Mouse (Mus musculus): Measurements from ENCODE around the gene Obsl1. TPM values are rescaled to one million over a fixed set of nuclear protein-coding genes. Genes with fewer than 3 reads are reported as not detected.

The Obsl1 gene
- polyA plus RNA-seq, 1 experiment from 2014 or later, result 6.3 TPM

GRCm38 (mm10) chr1:75446656-75447055 lies 59.6 kb downstream of the Obsl1 start:
- Histone ChIP-seq H3K36me3 (ENCODE audit: control insufficient read depth, insufficient read depth) (no peaks in the 10 kb centered on the region), H3K9me3 (replicated peaks; ENCODE audit: control insufficient read depth, low read length) (no peaks in the 10 kb centered on the region), H3K4me3 (ENCODE audit: low read depth, low read length) (peak overlapping the region; percentile 26; the same call in 1 of the 2 replicates), H3K4me2 (ENCODE audit: low read depth, low read length) (peak overlapping the region; percentile 58), H3K9ac (ENCODE audit: low read depth, low read length) (no peak overlapping the region), H3K4me1 (ENCODE audit: control insufficient read depth, low read depth, low read length) (peaks cover 64% of the 10 kb centered on the region), H3K27me3 (ENCODE audit: control insufficient read depth, insufficient read depth, low read depth, low read length) (peaks cover 56% of the 10 kb centered on the region), H3K27ac (ENCODE audit: low read length) (no peak overlapping the region; the same call in 1 of the 2 replicates)
- ATAC-seq (ENCODE audit: low read depth), result no peak
- WGBS (ENCODE audit: insufficient replicate concordance), result 2% methylated on average over 19 of the region's 20 CpGs

GRCm38 (mm10) chr1:75445751-75446611 lies 60.3 kb downstream of the Obsl1 start:
- peaks cover 50% of the 10 kb centered on the region for H3K27me3 ChIP-seq (ENCODE audit: control insufficient read depth, insufficient read depth, low read depth, low read length)
- no peaks in the 10 kb centered on the region for H3K9me3 ChIP-seq (replicated peaks; ENCODE audit: control insufficient read depth, low read length)
- 2% methylated on average over 22 of the region's 22 CpGs for WGBS (ENCODE audit: insufficient replicate concordance)

GRCm38 (mm10) chr1:75445141-75445701 lies 61.0 kb downstream of the Obsl1 start:
- Histone ChIP-seq H3K27ac (ENCODE audit: low read length) (no peak overlapping the region; the same call in 1 of the 2 replicates), H3K4me3 (ENCODE audit: low read depth, low read length) (no peak overlapping the region; the same call in 1 of the 2 replicates), H3K4me1 (ENCODE audit: control insufficient read depth, low read depth, low read length) (peaks cover 56% of the 10 kb centered on the region), H3K9ac (ENCODE audit: low read depth, low read length) (no peak overlapping the region), H3K27me3 (ENCODE audit: control insufficient read depth, insufficient read depth, low read depth, low read length) (peaks cover 42% of the 10 kb centered on the region), H3K9me3 (replicated peaks; ENCODE audit: control insufficient read depth, low read length) (no peaks in the 10 kb centered on the region), H3K4me2 (ENCODE audit: low read depth, low read length) (peak overlapping the region; percentile 58), H3K36me3 (ENCODE audit: control insufficient read depth, insufficient read depth) (no peaks in the 10 kb centered on the region; the same call in 1 of the 2 replicates)
- WGBS (ENCODE audit: insufficient replicate concordance), result 9% methylated on average over 9 of the region's 9 CpGs
- ATAC-seq (ENCODE audit: low read depth), result peak; percentile 58

More at GRCm38 (mm10) chr1:75445751-75446611, 60.3 kb downstream of the Obsl1 start:
- ATAC-seq (ENCODE audit: low read depth), result peak; percentile 63
- Histone ChIP-seq H3K4me2 (ENCODE audit: low read depth, low read length) (peak overlapping the region; percentile 58), H3K4me3 (ENCODE audit: low read depth, low read length) (peak overlapping the region; percentile 26; the same call in 1 of the 2 replicates), H3K9ac (ENCODE audit: low read depth, low read length) (peak overlapping the region; percentile 43), H3K27ac (ENCODE audit: low read length) (peak overlapping the region; percentile 29; the same call in 1 of the 2 replicates), H3K4me1 (ENCODE audit: control insufficient read depth, low read depth, low read length) (peaks cover 63% of the 10 kb centered on the region), H3K36me3 (ENCODE audit: control insufficient read depth, insufficient read depth) (no peaks in the 10 kb centered on the region)

GRCm38 (mm10) chr1:75444208-75444607 lies 62.0 kb downstream of the Obsl1 start:
- H3K27me3 ChIP-seq (ENCODE audit: control insufficient read depth, insufficient read depth, low read depth, low read length), result peaks cover 32% of the 10 kb centered on the region
- ATAC-seq (ENCODE audit: low read depth), result no peak
- peaks cover 46% of the 10 kb centered on the region for H3K4me1 ChIP-seq (ENCODE audit: control insufficient read depth, low read depth, low read length)
- no peak overlapping the region for H3K9ac ChIP-seq (ENCODE audit: low read depth, low read length)
- H3K27ac ChIP-seq (ENCODE audit: low read length), result no peak overlapping the region
- H3K4me3 ChIP-seq (ENCODE audit: low read depth, low read length), result no peak overlapping the region
- no peak overlapping the region for H3K4me2 ChIP-seq (ENCODE audit: low read depth, low read length)
- 44% methylated on average over 3 of the region's 3 CpGs for WGBS (ENCODE audit: insufficient replicate concordance)
- H3K9me3 ChIP-seq (replicated peaks; ENCODE audit: control insufficient read depth, low read length), result no peaks in the 10 kb centered on the region
- no peaks in the 10 kb centered on the region; the same call in 1 of the 2 replicates for H3K36me3 ChIP-seq (ENCODE audit: control insufficient read depth, insufficient read depth)

- H3K9ac ChIP-seq (ENCODE audit: low read depth, low read length), result no peak overlapping the region
- no peak overlapping the region for H3K4me3 ChIP-seq (ENCODE audit: low read depth, low read length)
- 61% methylated on average over 13 of the region's 13 CpGs for WGBS (ENCODE audit: insufficient replicate concordance)
- H3K36me3 ChIP-seq (ENCODE audit: control insufficient read depth, insufficient read depth), result no peaks in the 10 kb centered on the region; the same call in 1 of the 2 replicates
- H3K4me2 ChIP-seq (ENCODE audit: low read depth, low read length), result no peak overlapping the region
- peaks cover 24% of the 10 kb centered on the region for H3K27me3 ChIP-seq (ENCODE audit: control insufficient read depth, insufficient read depth, low read depth, low read length)
- no peak for ATAC-seq (ENCODE audit: low read depth)
- no peak overlapping the region for H3K27ac ChIP-seq (ENCODE audit: low read length)
- peaks cover 39% of the 10 kb centered on the region for H3K4me1 ChIP-seq (ENCODE audit: control insufficient read depth, low read depth, low read length)
- no peaks in the 10 kb centered on the region for H3K9me3 ChIP-seq (replicated peaks; ENCODE audit: control insufficient read depth, low read length)
These were observed 62.8 kb downstream of the Obsl1 start for GRCm38 (mm10) chr1:75443247-75444024.

GRCm38 (mm10) chr1:75442811-75443210 lies 63.4 kb downstream of the Obsl1 start:
- peaks cover 34% of the 10 kb centered on the region for H3K4me1 ChIP-seq (ENCODE audit: control insufficient read depth, low read depth, low read length)
- 65% methylated on average over 8 of the region's 8 CpGs for WGBS (ENCODE audit: insufficient replicate concordance)
- no peak for ATAC-seq (ENCODE audit: low read depth)

GRCm38 (mm10) chr1:75442171-75442570 lies 64.1 kb downstream of the Obsl1 start:
- peaks cover 12% of the 10 kb centered on the region for H3K27me3 ChIP-seq (ENCODE audit: control insufficient read depth, insufficient read depth, low read depth, low read length)
- H3K4me1 ChIP-seq (ENCODE audit: control insufficient read depth, low read depth, low read length), result peaks cover 27% of the 10 kb centered on the region
- no peak overlapping the region for H3K27ac ChIP-seq (ENCODE audit: low read length)
- no peaks in the 10 kb centered on the region; the same call in 1 of the 2 replicates for H3K36me3 ChIP-seq (ENCODE audit: control insufficient read depth, insufficient read depth)
- no peak overlapping the region for H3K9ac ChIP-seq (ENCODE audit: low read depth, low read length)
- H3K4me3 ChIP-seq (ENCODE audit: low read depth, low read length), result no peak overlapping the region
- whole genome bisulfite sequencing (ENCODE audit: insufficient replicate concordance), result 61% methylated on average over 9 of the region's 9 CpGs
- no peak overlapping the region for H3K4me2 ChIP-seq (ENCODE audit: low read depth, low read length)
- H3K9me3 ChIP-seq (replicated peaks; ENCODE audit: control insufficient read depth, low read length), result no peaks in the 10 kb centered on the region
- no peak for ATAC-seq (ENCODE audit: low read depth)

More at GRCm38 (mm10) chr1:75442811-75443210, 63.4 kb downstream of the Obsl1 start:
- no peaks in the 10 kb centered on the region for H3K9me3 ChIP-seq (replicated peaks; ENCODE audit: control insufficient read depth, low read length)
- H3K4me2 ChIP-seq (ENCODE audit: low read depth, low read length), result no peak overlapping the region
- no peak overlapping the region for H3K4me3 ChIP-seq (ENCODE audit: low read depth, low read length)
- H3K36me3 ChIP-seq (ENCODE audit: control insufficient read depth, insufficient read depth), result no peaks in the 10 kb centered on the region; the same call in 1 of the 2 replicates
- H3K27me3 ChIP-seq (ENCODE audit: control insufficient read depth, insufficient read depth, low read depth, low read length), result peaks cover 18% of the 10 kb centered on the region
- H3K9ac ChIP-seq (ENCODE audit: low read depth, low read length), result no peak overlapping the region
- H3K27ac ChIP-seq (ENCODE audit: low read length), result no peak overlapping the region

GRCm38 (mm10) chr1:75441471-75441996 lies 64.7 kb downstream of the Obsl1 start:
- WGBS (ENCODE audit: insufficient replicate concordance), result 77% methylated on average over 15 of the region's 15 CpGs
- Histone ChIP-seq H3K9me3 (replicated peaks; ENCODE audit: control insufficient read depth, low read length) (no peaks in the 10 kb centered on the region), H3K27ac (ENCODE audit: low read length) (no peak overlapping the region), H3K4me1 (ENCODE audit: control insufficient read depth, low read depth, low read length) (peaks cover 27% of the 10 kb centered on the region), H3K36me3 (ENCODE audit: control insufficient read depth, insufficient read depth) (no peaks in the 10 kb centered on the region; the same call in 1 of the 2 replicates), H3K4me2 (ENCODE audit: low read depth, low read length) (no peak overlapping the region), H3K9ac (ENCODE audit: low read depth, low read length) (no peak overlapping the region), H3K27me3 (ENCODE audit: control insufficient read depth, insufficient read depth, low read depth, low read length) (peaks cover 5% of the 10 kb centered on the region), H3K4me3 (ENCODE audit: low read depth, low read length) (no peak overlapping the region)
- no peak for ATAC-seq (ENCODE audit: low read depth)
